Mouse (Mus musculus): ENCODE measurements at regions not wholly inside any gene's neighbourhood (a gene's known extent, or its start where the extent isn't known, plus 50 kb on each side); places are given as distances from the start of the nearest gene placed in this dataset.

- no peak for DNase-seq (ENCODE audit: low spot score)
These were observed 362.7 kb upstream of the Satb1 start for GRCm38 (mm10) chr17:52195804-52196203.

GRCm38 (mm10) chr17:52191064-52191682 is 358.1 kb upstream of the Satb1 start:
- DNase-seq (ENCODE audit: low spot score): no peak

GRCm38 (mm10) chr17:52182706-52183105 is 349.6 kb upstream of the Satb1 start:
- DNase-seq (ENCODE audit: low spot score): peak; percentile 23

GRCm38 (mm10) chr17:52177996-52178395 is 344.9 kb upstream of the Satb1 start:
- no peak for DNase-seq (ENCODE audit: low spot score)

GRCm38 (mm10) chr17:52168076-52168838 is 335.2 kb upstream of the Satb1 start:
- DNase-seq (ENCODE audit: low spot score): no peak

GRCm38 (mm10) chr17:52167658-52168057 is 334.6 kb upstream of the Satb1 start:
- DNase-seq (ENCODE audit: low spot score): no peak

- no peak for DNase-seq (ENCODE audit: low spot score)
These were observed 332.9 kb upstream of the Satb1 start for GRCm38 (mm10) chr17:52165891-52166485.

- DNase-seq (ENCODE audit: low spot score): peak; percentile 56
These were observed 329.7 kb upstream of the Satb1 start for GRCm38 (mm10) chr17:52162559-52163397.

- DNase-seq (ENCODE audit: low spot score): no peak
These were observed 317.4 kb upstream of the Satb1 start for GRCm38 (mm10) chr17:52150496-52150895.

- no peak for DNase-seq (ENCODE audit: low spot score)
These were observed 316.7 kb upstream of the Satb1 start for GRCm38 (mm10) chr17:52149834-52150233.

GRCm38 (mm10) chr17:52149068-52149467 is 316.0 kb upstream of the Satb1 start:
- no peak for DNase-seq (ENCODE audit: low spot score)

GRCm38 (mm10) chr17:52103891-52104290 is 270.8 kb upstream of the Satb1 start:
- DNase-seq (ENCODE audit: low spot score): no peak

GRCm38 (mm10) chr17:52085834-52086233 is 252.7 kb upstream of the Satb1 start:
- DNase-seq (ENCODE audit: low spot score): no peak

- DNase-seq (ENCODE audit: low spot score): no peak
These were observed 251.4 kb upstream of the Satb1 start for GRCm38 (mm10) chr17:52084455-52084854.

- DNase-seq (ENCODE audit: low spot score): no peak
These were observed 246.2 kb upstream of the Satb1 start for GRCm38 (mm10) chr17:52079316-52079715.

- DNase-seq (ENCODE audit: low spot score): no peak
These were observed 245.4 kb upstream of the Satb1 start for GRCm38 (mm10) chr17:52078496-52078895.

- no peak for DNase-seq (ENCODE audit: low spot score)
These were observed 244.9 kb upstream of the Satb1 start for GRCm38 (mm10) chr17:52077951-52078350.

- DNase-seq (ENCODE audit: low spot score): no peak
These were observed 243.7 kb upstream of the Satb1 start for GRCm38 (mm10) chr17:52076746-52077145.

GRCm38 (mm10) chr17:52067721-52068120 is 234.6 kb upstream of the Satb1 start:
- no peak for DNase-seq (ENCODE audit: low spot score)

GRCm38 (mm10) chr17:52064618-52065017 is 231.5 kb upstream of the Satb1 start:
- DNase-seq (ENCODE audit: low spot score): no peak

GRCm38 (mm10) chr17:52063121-52063520 is 230.0 kb upstream of the Satb1 start:
- no peak for DNase-seq (ENCODE audit: low spot score)

GRCm38 (mm10) chr17:52062096-52062665 is 229.1 kb upstream of the Satb1 start:
- DNase-seq (ENCODE audit: low spot score): no peak

Data from spleen, adult 12 weeks (tissue).